Mouse (Mus musculus) stomach, postnatal 0 days (tissue): ENCODE results near the gene Efnb3.

Experiments used
- CTCF ChIP-seq: IDR thresholded peaks from 2 replicates; pipeline ENCODE4 v1.5.1; 2016; ENCODE audit warnings: antibody characterized with exemption, low read depth, mild to moderate bottlenecking, moderate library complexity
- EP300 ChIP-seq: optimal IDR thresholded peaks from 2 replicates; pipeline ENCODE3; 2016; ENCODE audit warnings: antibody characterized with exemption

- TF ChIP-seq CTCF (no peak), EP300 (no peak)
These were observed 43.8 kb downstream of the Efnb3 start for GRCm38 (mm10) chr11:69516151-69516640.
